Mouse (Mus musculus) adrenal gland, postnatal 0 days (tissue): ENCODE measurements around the gene 4933428M09Rik. TPM values are rescaled to one million over a fixed set of nuclear protein-coding genes. Genes with fewer than 3 reads are reported as not detected.

Experiments
- polyA plus RNA-seq: library from polyadenylated mRNA; unstranded; fragments of >200 nt; fragmentation: Nextera tagmentation; extraction: Ambion mirVana; gene quantifications from 2 replicates; pipeline ENCODE4 v1.2.1, GENCODE M21; 2015

Gene 4933428M09Rik
- polyA plus RNA-seq, result 0.13 TPM in 1 of 2 replicates, not detected in the other

DNA sequence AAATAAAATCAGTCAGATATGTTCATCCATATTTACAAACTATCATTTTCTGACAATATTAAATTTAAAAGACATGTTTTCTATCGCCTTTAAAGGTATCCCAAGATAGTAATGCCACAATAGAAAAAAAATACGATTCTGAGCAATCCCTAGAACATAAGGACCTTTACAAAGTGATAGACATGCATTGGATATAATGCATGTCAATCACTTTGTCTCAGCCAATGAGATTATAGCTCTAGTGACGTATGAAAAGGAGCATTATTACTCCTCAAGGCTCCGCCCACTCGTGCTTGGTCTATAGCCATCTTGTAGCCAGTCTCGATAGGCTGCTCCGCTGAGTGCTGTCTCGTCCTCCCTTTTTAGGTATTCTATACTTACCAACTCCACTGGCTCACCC is at the start of gene 4933428M09Rik:
4933428M09Rik (plus strand) TSS at position 301 of the 400 bp plus-strand sequence.

DNA sequence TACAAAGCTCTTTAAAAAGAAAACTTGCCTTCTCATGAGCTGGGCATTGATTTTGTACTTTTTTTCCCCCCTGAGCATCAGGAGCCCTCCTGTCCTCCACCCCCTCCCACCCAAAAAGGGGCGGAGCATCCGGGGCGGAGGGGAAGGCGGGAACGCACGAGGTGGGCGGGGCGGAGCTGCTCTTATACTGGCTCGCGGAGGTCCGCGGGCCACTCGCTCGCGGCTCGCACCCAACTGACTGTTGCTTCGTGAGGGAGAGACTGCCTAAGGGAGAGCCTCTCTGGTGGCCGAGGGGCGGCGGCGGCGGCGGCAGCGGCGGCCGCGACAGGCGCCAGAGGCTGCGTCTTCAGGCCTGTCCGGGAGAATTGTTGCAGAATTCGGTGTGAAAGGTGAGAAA is 30.8 kb downstream of the 4933428M09Rik start, which contains the start of gene Mum1l1:
Mum1l1 (plus strand) TSS at position 214 of the 397 bp plus-strand sequence.

Other genes with a start within 250 kb of the 4933428M09Rik start
- 2.2 and 2.8 TPM in 2 replicates for gene Serpina7, start 94.0 kb upstream of the 4933428M09Rik start, polyA plus RNA-seq
- gene 4930513O06Rik, start 93.0 kb upstream of the 4933428M09Rik start, polyA plus RNA-seq, result not detected in 2 replicates
- 10.1 and 11.8 TPM in 2 replicates for gene Mum1l1, start 30.8 kb downstream of the 4933428M09Rik start, polyA plus RNA-seq
- 0.11 TPM in 1 of 2 replicates, not detected in the other for gene Trap1a, start 154.5 kb downstream of the 4933428M09Rik start, polyA plus RNA-seq